Mouse (Mus musculus) mouse embryonic stem cell (cell line): ENCODE results near the gene Mettl25.

ENCODE experiments used
- in situ Hi-C, 2 experiments: fragments of 300-500 bp; cut with MboI; formaldehyde crosslinking; loops; 1 replicate in 1 of 2; 3 replicates in 1 of 2; pipeline ENCODE4 v1.14.3; 2019 to 2020; ENCODE audit warnings: low sequenced_read_pairs in 2 of 2, low pct_unique_long_range_greater_than_20kb in 1 of 2, mixed read lengths in 1 of 2; ENCODE audit not compliant: unreplicated experiment in 1 of 2

Mettl25 gene

GRCm38 (mm10) chr10:105840928-105841888 lies at the start of gene Mettl25, which contains the start of gene Ccdc59:
Gene Mettl25, minus strand, starts transcription at chr10:105841380.
Gene Ccdc59, plus strand, starts transcription at chr10:105841067.
- in situ Hi-C loops, result no loop called here

- in situ Hi-C loops, result loop anchor here in 1 of 2 experiments (25.0 kb wide), 1 partner anchor 720 kb away; no protein-coding TSS in a partner anchor
These were observed 26.1 kb upstream of the Mettl25 start for GRCm38 (mm10) chr10:105867312-105867711.

DNA sequence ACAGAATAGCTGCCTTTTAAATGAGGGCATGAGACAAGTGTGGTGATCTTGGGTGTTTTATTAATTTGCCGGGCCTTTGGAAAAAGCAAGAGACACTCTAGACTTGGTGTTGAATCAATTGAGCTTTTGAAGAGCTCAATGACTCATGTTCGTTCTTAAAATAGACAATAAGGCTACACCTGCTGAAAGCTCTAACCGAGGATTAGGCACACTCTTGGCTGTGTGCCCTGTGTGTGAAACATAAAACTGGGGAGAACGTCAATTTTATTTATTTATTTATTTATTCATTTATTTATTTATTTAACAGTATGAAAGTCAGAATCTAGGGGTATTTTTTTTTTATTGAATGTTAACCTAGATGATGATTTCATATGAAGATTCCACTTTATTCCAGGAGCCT lies 10.0 kb upstream of the Mettl25 start:
- in situ Hi-C loops, result loop anchor here in 1 of 2 experiments (25.0 kb wide), 1 partner anchor 736 kb away; no protein-coding TSS in a partner anchor

DNA sequence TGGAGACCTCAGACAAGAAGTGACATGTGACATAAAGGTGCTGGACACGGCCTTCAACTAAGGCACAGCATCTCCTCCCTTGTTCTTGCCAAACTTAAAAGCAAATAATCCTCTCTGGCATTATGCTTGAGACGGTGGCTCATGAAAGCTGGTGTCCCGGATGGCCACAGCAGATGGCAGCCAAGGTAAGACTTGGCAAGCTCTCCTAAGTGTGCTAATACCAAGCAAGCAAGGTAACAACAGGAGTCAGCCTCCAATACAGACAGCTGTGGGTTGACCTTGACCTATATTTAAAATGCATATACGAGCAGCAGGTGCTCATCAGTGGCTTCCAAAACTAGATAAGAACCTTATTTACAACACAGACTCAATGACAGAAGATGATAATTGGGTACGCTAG lies 9.1 kb upstream of the Mettl25 start:
- in situ Hi-C loops, result loop anchor here in 1 of 2 experiments (25.0 kb wide), 1 partner anchor 737 kb away; no protein-coding TSS in a partner anchor

- in situ Hi-C loops, result no loop called here
These were observed 1.4 kb upstream of the Mettl25 start for GRCm38 (mm10) chr10:105842574-105842973.

DNA sequence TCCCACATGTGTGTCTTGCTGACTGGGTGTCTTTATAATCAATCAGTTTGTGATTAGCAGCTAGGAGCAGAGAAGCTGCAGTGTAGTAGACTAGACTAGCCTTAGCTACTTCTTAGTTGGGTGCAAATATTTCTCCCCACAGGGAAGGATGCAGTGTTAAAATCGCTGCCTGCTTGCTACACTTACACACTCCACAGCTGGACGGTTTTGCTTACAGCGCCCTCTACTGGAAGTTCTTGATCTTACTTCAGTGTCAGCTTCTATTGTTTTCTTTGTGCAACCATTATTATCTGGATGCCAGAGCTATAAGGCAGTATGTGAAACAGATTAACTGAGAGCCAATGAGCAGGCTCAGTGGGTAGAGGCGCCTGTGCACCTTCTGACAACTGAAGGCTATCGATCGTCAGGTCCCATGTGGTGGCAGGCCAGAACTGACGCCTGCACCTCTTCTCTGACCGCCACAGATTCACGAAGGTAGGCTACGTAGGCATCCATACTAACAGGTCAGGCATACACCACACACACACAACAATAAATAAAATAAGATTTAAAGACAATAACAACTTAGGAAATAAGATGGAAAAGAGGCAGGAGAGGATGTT lies 6.5 kb downstream of the Mettl25 start:
- in situ Hi-C loops, result no loop called here

DNA sequence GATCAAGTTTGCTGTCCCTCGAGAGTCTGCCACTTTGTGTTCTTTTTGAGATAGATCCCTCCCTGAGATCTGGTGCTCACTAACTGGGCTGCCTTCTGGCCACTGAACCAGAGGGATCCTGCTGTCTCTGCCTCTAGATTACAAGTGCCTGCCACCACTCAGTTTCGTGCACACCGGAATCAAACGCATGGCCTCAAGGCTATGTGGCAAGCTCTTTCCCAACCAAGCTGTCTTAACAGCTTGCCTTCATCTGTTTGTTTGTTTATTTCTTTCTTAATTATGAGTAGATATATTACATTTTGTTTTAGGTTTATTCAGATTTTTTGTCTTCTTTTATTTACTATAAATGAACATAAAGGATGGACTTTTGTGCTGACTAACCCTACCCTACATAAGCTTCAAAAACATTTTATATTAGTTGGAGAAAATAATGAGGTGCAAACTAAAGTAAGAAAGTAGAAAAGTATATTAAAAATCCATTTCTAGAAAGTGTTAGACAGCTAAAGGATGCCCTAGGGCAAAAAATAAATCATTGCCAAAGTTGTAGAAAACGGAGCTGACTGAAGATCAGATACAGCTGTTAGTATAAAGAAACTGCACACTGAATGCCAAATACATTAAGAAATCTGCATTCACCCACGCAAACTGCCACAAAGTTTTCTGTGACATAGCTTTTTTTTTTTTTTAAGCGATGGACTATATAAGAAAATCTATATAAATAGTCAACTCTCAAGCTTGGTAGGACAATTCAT lies 34.7 kb downstream of the Mettl25 start:
- in situ Hi-C loops, result no loop called here

GRCm38 (mm10) chr10:105803461-105803860 lies 37.7 kb downstream of the Mettl25 start:
- in situ Hi-C loops, result no loop called here

DNA sequence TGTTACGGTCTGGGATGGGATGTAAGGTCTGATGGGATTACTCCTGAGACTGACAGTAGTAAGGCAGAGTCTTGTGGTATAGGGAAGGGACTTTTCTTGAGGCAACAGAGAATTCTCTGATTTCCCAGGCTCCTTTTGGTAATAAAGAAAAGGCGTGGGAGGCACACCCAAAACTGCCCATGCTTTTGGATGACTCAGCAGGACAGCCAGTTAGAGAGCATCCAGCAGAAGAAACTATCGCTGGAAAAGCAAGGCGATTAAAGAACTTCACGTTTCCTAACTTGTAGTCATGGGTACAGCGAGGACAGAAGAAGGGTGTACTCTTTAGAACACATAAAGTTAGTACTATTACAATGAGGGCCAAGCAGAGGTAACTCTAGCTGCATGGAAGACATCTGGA lies 39.0 kb downstream of the Mettl25 start:
- in situ Hi-C loops, result no loop called here

GRCm38 (mm10) chr10:105801147-105801546 lies 40.0 kb downstream of the Mettl25 start:
- in situ Hi-C loops, result no loop called here

DNA sequence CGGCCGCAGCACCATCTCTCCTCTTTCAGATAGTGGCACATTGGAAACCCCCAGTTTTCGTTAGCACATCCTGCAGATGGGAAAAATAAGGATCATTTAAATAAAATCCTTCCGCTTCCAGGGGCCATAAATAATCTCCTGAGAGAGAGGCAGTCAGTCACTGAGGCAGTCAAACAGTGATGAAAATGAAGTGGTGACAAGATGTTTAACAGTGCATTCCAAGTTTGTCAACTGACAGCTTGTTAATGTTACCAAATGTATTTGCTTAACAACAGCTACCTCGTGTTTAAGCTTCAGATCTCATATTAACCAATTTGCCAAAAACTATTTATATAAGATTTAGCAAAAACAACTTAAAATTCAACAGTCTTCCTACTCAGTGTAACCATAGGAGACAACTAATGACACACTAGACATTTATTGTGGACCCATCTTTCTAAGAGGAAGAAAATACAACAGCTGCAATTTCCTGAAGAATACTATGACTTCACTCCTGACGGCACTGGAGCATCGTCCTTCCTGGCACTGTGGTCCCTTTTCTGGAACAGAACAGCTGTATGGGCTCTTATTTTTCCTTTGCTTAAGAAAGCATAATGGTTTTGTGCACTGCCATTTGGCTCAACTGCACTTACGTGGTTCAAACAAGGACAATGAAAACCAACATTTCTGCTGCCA lies 43.8 kb downstream of the Mettl25 start:
- in situ Hi-C loops, result no loop called here

GRCm38 (mm10) chr10:105793776-105794552 lies 47.2 kb downstream of the Mettl25 start:
- in situ Hi-C loops, result no loop called here

GRCm38 (mm10) chr10:105788744-105789486 lies 52.3 kb downstream of the Mettl25 start:
- in situ Hi-C loops, result no loop called here

GRCm38 (mm10) chr10:105783766-105784165 lies 57.4 kb downstream of the Mettl25 start:
- in situ Hi-C loops, result no loop called here

DNA sequence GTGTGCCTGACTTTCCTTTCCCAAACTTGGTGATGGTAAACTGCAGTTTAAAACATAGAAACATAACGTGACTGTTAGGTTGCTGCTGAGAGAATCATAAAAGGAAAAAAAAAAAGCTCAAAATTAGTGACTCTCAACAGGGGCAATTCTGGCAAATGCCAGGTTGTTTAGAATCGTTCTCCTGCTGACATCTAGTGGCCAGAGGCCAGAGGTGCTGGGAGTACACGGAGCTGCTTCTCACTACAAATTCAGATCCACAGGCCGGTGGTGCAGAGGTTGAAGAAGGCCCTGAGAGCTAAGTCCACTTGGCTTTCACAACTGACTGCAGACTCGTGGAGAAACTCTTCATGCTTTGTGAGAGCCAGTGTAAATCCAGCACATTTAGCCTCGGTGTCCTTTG lies 66.8 kb downstream of the Mettl25 start:
- in situ Hi-C loops, result no loop called here

DNA sequence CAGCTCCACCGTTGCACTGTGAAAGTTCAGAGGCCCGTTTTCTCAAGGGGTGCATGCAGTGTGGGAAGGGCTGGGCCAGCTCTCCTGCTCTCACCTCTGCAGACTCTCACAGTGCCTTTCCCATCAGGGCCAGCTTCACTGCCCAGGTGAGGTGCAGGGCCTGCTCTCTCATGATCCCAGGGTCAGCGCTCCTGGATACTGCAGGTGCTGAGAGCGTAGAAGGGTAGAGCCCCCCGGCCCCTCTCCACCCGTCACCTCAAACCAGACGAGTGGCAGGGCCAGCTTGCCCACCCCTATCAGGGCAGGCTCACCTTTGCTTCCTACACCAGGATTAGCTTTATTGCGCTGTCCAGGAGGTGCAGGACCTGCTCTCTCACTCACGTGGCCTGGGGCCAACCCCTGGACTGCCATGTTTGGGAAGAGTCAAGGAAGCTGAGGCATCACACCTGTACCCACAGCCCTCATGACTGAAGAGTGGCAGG lies 68.3 kb downstream of the Mettl25 start:
- in situ Hi-C loops, result no loop called here

GRCm38 (mm10) chr10:105763959-105764358 lies 77.2 kb downstream of the Mettl25 start:
- in situ Hi-C loops, result no loop called here
